Mouse (Mus musculus) c-Kit-negative CD71-positive TER-119-positive erythroid progenitor cells, embryonic 14.5 days (primary cell): Measurements from ENCODE around the gene Zcchc2.

ENCODE experiments used
- DNase-seq: peaks from one replicate; pipeline ENCODE4 v3.0.0-alpha.2; 2013; ENCODE audit warnings: low read depth, low spot score

Gene Zcchc2

GRCm38 (mm10) chr1:105990138-105990821 lies at the start of gene Zcchc2:
Zcchc2 (plus strand) TSS chr1:105990406.
- DNase-seq = peak; percentile 94

DNA sequence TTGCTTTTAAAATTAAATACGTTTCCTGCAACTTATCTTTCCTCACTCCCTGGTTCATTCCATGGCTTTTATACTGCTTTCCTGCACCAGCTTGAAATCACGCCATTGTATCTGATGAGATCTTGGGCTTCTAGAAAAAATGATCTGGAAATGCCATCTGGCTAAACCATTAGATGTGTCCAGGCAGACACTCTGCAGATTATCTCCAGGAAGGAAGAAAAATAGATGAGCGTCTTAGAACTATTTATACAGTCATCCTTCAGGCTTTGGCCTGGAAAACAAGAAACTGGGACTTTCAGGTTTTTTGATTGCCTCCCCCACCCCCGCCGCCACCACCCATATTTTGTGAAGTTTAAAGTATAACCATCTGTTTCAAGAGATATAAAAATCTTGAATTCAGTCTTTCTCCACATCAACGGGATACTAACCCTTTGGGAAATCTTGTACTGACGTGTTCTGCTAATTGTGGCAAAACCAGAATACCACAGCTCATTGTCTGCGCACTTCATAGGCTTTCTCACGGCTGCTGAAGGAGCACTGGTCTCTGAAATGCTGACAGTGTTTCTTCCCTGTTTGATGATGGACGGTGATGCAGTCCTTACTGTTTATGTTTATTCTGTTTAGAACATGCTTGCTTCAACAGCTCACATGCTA lies 45.2 kb upstream of the Zcchc2 start:
- DNase-seq = no peak

DNA sequence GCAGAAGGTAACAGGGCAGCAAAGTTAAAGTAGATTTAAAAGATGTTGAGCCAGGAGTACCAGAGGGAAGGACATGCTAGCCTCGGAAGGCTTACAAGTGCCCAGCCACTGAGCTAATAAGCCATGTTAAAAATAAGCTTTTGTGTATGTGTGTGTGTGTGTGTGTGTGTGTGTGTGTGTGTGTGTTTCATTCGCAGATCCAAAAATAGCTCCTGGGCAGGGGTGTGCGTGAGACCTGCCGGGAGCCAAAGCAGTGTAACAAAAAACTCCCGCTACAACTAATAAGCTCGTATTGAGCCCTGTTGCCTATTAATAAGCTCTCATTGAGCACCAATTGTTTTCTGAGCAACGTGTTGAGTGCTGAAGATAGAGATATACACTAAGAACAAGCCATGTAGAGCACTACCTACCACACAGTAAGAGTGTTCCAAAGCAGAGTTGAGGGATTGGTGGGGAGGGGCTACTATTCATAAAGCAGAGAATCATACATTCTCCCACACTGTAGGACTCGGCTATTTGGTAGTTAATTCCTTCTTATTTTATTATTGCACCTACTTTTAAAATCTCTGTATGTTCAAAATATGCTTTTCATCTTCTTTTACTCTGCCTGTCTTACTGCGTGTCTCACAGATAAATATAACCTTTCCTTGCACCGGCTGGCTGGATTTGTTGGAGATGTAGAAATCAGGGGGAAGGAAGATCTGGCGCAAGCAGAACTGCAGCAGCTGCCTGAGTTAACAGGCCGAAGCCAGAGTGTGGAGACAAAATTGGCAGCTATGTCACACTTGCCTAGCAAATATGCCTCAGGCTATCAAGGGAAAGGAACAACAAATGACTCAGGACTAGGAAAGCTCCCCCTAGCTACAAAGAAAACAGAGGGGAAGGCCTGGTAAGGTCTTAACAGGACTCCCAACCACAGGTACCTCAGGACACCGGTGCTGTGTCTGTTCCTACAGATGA lies 43.3 kb upstream of the Zcchc2 start:
- DNase-seq = no peak

DNA sequence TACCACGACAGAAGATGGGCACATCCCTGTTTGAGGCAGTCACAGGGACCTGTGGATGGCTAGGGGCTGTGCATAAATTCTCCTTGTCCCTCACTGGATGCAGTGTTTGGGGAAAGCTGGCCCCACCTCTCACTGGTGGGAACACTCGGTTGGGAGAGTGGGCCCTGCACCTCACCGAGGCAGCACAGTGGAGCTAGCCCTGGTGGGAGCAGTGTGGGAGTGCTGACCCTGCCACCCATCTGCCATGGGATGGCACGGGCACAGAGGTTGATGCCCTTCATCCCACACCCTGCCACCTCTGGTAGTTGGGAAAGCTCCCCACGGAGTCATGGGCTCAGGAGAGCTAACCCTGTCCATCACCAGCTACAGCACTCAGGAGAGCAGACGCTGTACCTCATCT lies 41.9 kb upstream of the Zcchc2 start:
- no peak for DNase-seq

DNA sequence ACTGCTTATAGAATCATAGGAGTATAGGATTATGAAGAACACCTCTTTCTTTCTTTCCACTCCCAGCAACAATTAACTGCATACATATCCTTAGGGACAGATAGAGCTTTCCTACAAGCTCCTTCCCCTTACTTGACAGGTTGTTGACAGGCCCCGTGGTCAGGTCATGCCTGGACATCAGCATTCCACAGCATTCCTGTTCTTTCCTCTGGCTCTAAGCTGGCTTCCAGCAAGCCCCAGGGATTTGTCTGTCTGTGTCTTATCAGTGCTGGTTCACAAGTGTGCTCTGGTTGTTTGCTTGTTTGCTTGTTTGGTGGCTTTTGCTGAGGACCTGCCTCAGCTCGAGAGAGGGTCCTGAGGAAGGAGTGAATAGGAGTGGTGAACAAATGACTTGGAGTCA lies 36.6 kb upstream of the Zcchc2 start:
- DNase-seq = no peak

DNA sequence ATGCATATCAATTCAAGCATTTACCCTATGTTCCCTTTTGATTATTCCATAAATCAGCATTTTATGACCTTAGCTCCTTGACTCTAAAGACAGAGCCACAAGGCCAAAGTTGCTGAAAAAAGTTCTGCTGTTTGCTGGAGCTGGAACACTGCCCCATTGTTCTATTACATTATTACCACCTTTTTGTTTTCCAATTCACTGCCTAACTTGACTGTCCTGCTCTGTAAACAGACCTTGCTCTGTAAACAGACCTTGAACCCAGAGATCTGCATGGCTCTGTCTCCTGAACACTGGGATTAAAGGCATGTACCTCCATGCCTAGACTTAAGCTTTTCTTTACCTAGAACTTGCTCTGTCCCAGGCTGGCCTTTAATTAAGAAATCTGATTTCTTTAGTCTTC lies 36.2 kb upstream of the Zcchc2 start:
- no peak for DNase-seq

GRCm38 (mm10) chr1:105956057-105956456 lies 34.1 kb upstream of the Zcchc2 start:
- DNase-seq = no peak

GRCm38 (mm10) chr1:105961472-105961871 lies 28.7 kb upstream of the Zcchc2 start:
- DNase-seq = no peak

DNA sequence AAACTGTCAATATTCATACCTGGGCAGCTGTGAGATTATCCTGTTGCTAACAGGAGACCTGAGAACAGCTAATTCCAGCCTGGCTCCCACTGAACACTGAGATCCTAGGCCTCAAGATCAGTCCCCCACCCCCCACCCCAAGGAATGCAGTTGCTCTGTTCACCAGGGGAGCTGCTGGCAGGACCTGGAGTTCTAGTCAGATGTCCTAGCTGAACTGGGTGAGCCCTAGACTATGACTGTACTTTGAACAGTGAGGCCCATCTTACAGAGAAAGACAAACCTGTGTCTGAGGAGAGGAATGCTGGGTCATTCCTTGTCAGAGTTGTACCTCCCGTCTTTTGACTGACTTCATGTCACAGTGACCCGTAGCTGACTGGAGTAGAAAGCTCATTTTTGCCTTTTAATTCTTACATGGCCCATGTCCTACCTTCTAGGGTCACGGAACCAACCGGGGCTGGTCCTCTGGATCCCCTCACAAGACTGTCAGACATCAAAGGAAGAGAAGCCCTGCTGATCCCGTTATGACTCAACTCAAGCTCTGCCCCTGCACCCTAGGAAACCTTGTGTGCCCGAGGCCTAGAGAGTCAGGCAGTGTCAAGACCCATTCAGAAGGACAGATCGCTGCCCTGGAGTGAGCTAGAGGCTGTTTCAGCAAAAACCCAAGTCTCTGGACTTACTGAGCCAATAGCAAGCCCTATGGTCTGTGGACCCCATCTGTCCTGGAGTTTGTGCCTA lies 28.0 kb upstream of the Zcchc2 start:
- DNase-seq = no peak

DNA sequence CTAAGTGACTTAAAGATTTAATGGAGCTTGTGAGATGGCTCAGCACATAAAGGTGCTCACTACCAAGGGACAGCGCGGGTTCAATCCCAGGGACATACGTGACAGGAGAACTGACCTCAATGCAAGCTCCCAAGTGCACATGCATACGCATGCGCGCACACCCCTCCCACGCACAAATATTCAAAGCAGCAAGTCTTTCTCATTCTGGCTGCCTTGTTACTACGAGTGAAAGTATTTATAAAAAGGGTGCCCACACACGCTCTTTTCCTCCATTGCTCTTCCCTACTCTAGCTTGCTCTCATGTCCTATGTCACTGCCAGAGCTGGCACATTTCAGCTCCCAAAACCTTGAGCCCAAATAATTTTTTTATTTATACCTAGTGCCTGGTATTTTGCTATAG lies 27.4 kb upstream of the Zcchc2 start:
- no peak for DNase-seq

DNA sequence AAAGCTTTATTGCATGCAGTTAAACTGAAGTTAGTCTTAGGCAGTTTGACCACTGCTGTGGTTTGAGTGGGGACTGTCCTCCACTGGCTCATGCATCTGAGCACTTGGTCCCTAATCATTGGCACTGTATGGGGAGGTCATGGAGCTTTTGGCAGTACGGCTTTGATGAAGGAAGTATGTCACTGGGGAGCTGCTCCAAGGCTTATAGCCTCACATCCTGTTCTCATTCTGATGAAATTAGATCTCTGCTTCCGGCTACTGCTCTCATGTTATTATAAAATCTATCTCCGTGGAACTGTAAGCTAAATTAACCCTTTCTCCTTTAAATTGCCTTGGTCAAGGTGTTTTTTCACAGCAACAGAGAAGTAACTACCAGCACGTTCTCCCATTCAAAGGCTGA lies 25.7 kb upstream of the Zcchc2 start:
- DNase-seq = no peak

- no peak for DNase-seq
Measured at GRCm38 (mm10) chr1:105965189-105965588, 25.0 kb upstream of the Zcchc2 start.

DNA sequence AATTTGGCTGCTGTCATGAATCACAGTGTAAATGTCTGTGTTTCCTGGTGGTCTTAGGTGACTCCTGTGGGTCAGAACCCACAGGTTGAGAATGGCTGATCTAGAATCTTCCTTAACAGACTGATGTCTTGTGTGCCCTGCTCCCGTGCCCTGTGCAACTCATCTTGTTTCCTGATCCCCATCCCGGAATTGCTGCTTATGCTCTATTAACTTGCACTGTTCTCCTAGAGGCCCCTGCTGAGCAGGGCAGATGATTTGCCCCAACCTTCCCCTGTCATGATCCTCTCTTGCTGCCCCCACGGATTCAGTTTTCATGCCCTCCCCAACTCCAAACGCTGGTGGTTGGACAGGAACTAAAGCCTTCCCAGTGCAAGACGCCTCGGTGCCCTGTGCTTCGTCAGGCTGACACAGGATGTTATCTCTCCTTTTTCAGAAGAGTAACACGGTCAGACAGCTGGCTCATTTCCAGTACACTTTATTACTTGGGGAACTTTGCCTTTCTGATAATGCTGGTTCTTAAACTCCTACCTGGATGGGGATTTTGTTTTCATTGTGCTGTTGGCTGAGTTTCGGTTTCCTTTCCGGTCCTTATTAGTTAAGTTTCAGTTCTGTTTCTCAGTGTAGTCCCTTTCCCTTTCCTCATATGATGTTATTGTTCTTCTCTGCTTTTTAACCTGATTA lies 18.6 kb upstream of the Zcchc2 start:
- DNase-seq = no peak

DNA sequence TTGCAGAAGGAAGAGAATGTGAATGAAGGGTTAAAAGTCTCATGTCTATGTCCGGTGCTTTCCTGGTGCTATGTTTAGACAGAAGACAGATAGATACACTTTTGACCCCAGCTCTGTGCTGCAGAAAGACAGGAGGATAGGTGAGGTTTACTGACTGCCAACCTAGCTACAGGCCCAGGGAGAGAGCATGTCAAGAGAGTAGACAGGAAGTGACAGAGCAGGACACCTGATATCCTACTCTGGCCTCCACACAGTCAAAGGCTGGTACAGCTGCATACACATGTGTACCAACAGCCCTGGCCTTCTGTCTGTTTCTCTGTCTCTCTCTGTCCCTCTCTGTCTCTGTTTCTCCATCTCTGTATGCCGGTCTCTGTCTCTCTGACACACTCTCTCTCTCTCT lies 16.2 kb upstream of the Zcchc2 start:
- DNase-seq = no peak

GRCm38 (mm10) chr1:105977446-105978094 lies 12.6 kb upstream of the Zcchc2 start:
- DNase-seq = no peak

- DNase-seq = no peak
Measured at GRCm38 (mm10) chr1:105980849-105981610, 9.2 kb upstream of the Zcchc2 start.

DNA sequence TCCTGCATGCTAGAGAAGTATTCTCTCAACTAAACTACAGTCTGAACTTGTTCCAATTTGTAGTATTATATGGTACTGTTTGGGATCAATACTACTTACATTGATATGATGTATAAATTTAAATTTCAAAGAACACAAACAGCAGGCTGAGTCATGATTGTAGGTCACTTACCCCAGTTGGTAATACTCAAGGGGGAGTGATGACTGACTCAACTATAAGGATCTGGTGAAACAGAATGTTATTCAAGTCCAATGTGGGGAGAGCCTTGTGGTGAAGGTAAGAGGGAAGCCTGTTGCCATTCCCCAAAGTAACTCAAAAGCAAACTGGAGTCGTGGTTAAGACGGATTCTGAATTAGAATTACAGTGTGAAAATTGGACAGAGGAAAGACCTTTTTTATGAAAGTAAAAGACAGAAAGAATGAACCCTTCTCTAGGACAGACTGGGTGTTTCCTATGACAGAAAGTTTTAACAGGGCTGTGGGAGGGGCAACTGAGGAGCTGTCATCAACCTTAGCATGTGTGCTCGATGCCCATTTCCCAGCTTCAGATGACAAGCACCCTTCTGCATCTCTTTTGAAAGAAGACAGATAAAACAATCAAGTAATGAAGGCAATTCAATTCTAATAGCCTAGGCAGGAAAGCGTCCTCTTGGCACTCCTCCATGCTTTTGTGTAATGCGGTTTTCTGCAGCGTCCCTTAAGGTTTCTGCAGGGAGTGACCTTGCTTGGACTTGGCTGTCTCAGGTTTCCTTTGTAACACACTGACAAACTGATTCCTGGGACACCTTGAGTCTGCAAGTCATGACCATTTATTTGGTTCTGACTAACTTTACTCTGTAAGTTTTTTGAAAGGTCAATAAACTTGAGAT lies 7.5 kb upstream of the Zcchc2 start:
- no peak for DNase-seq

GRCm38 (mm10) chr1:105984172-105984571 lies 6.0 kb upstream of the Zcchc2 start:
- no peak for DNase-seq

- no peak for DNase-seq
Measured at GRCm38 (mm10) chr1:105988171-105988570, 2.0 kb upstream of the Zcchc2 start.
